In genomic region chr12:44437046-44437827, GRCm38 (mm10) we compare ENCODE assay signal across 10 mouse cellular contexts.
A peak's percentile ranks its signal among the peaks of the same experiment; 100 is the strongest.
DNase-seq lines count a peak whose midpoint lies in the region; ATAC-seq lines count a peak whose summit lies in the region.
"Had no signal": no experiment of that assay in that cellular context is flagged by ENCODE, and none has a peak within 500 bp of the region (broad histone marks: within the 10 kb centered on the region; RNA-seq: fewer than 3 reads in every experiment).

No protein-coding gene starts in this region.

- DNase-seq in left cerebral cortex, postnatal 4 days: peak; percentile 67
- DNase-seq in left cerebral cortex, postnatal 10 days (ENCODE audit: extremely low spot score in 1 of 2, low spot score in 2 of 2): no peak
- peak; percentile 44 for DNase-seq in forebrain, embryonic 10.5 days (ENCODE audit: extremely low spot score, low spot score)
- DNase-seq in mesoderm, embryonic 11.5 days (ENCODE audit: low read depth, low spot score): peak; percentile 56
- peak; percentile 73 for DNase-seq in retina, embryonic 14.5 days (ENCODE audit: low spot score)
- DNase-seq in heart, adult 9 months (ENCODE audit: low spot score in 2 of 2): no peak
- DNase-seq in kidney, postnatal 36 days: no peak

- no peak overlapping the region for H3K9ac ChIP-seq in kidney, embryonic 16.5 days (replicated peaks; ENCODE audit: low read length)
- H3K9ac ChIP-seq: liver, embryonic 14.5 days had no signal

- no peak overlapping the region for H3K4me2 ChIP-seq in kidney, embryonic 16.5 days (replicated peaks; ENCODE audit: low read depth, low read length)

- no peak for ATAC-seq in kidney, embryonic 16.5 days (ENCODE audit: low FRiP score, low TSS enrichment)

- intact Hi-C loops in left cerebral cortex, postnatal 4 days (cut with DNase I): no loop called here
- intact Hi-C loops in left cerebral cortex, postnatal 10 days (cut with DNase I): no loop called here

- WGBS in forebrain, embryonic 10.5 days: 28% methylated on average over 13 of the region's 13 CpGs
- 73% methylated on average over 13 of the region's 13 CpGs for WGBS in kidney, embryonic 16.5 days

- H3K36me3 ChIP-seq in forebrain, embryonic 10.5 days (replicated peaks): no peaks in the 10 kb centered on the region
- no peaks in the 10 kb centered on the region for H3K36me3 ChIP-seq in kidney, embryonic 16.5 days (ENCODE audit: insufficient read depth, low read length)

- H3K27ac ChIP-seq in forebrain, embryonic 10.5 days: peak overlapping the region; percentile 53
- no peak overlapping the region for H3K27ac ChIP-seq in kidney, embryonic 16.5 days (ENCODE audit: low read length)
- H3K27ac ChIP-seq: liver, embryonic 14.5 days had no signal

- no peaks in the 10 kb centered on the region for H3K9me3 ChIP-seq in forebrain, embryonic 10.5 days
- H3K9me3 ChIP-seq in kidney, embryonic 16.5 days (ENCODE audit: low read length): no peaks in the 10 kb centered on the region
- H3K9me3 ChIP-seq: megakaryocyte, embryonic 14.5 days had no signal

- H3K4me3 ChIP-seq in forebrain, embryonic 10.5 days: peak overlapping the region; percentile 9; the same call in 1 of the 2 replicates
- H3K4me3 ChIP-seq in kidney, embryonic 16.5 days (ENCODE audit: low read length): no peak overlapping the region
- H3K4me3 ChIP-seq: megakaryocyte, embryonic 14.5 days had no signal

- peaks cover 48% of the 10 kb centered on the region for H3K4me1 ChIP-seq in forebrain, embryonic 10.5 days
- H3K4me1 ChIP-seq in kidney, embryonic 16.5 days (ENCODE audit: insufficient read depth, low read length): no peaks in the 10 kb centered on the region

- peaks cover 34% of the 10 kb centered on the region; the same call in 1 of the 2 replicates for H3K27me3 ChIP-seq in forebrain, embryonic 10.5 days (ENCODE audit: poor library complexity, severe bottlenecking)
- H3K27me3 ChIP-seq in kidney, embryonic 16.5 days (ENCODE audit: insufficient read depth, low read length): no peaks in the 10 kb centered on the region
- H3K27me3 ChIP-seq: megakaryocyte, embryonic 14.5 days had no signal

Comparison
In these comparisons a context has a peak if more than half of its experiments do, and no peak if none do; other contexts are left out.
1. DNase-seq: peak in left cerebral cortex, postnatal 4 days (single experiment), forebrain, embryonic 10.5 days (single experiment), mesoderm, embryonic 11.5 days (single experiment) and retina, embryonic 14.5 days (single experiment); none in left cerebral cortex, postnatal 10 days (0 of 2), heart, adult 9 months (0 of 2) and kidney, postnatal 36 days (0 of 2).